Mouse (Mus musculus): ENCODE measurements at regions not wholly inside any gene's neighbourhood (a gene's known extent, or its start where the extent isn't known, plus 50 kb on each side); places are given as distances from the start of the nearest gene placed in this dataset.

- no peak for TF ChIP-seq CTCF (IDR thresholded peaks at IDR 0.05)
- intact Hi-C loops (cut with DNase I) = no loop called here
- DNase-seq = no peak
- Histone ChIP-seq H3K4me3 (no peak overlapping the region), H3K27ac (no peak overlapping the region)
These were observed 161.7 kb downstream of the Med10 start for GRCm38 (mm10) chr13:69963944-69964343.

DNA sequence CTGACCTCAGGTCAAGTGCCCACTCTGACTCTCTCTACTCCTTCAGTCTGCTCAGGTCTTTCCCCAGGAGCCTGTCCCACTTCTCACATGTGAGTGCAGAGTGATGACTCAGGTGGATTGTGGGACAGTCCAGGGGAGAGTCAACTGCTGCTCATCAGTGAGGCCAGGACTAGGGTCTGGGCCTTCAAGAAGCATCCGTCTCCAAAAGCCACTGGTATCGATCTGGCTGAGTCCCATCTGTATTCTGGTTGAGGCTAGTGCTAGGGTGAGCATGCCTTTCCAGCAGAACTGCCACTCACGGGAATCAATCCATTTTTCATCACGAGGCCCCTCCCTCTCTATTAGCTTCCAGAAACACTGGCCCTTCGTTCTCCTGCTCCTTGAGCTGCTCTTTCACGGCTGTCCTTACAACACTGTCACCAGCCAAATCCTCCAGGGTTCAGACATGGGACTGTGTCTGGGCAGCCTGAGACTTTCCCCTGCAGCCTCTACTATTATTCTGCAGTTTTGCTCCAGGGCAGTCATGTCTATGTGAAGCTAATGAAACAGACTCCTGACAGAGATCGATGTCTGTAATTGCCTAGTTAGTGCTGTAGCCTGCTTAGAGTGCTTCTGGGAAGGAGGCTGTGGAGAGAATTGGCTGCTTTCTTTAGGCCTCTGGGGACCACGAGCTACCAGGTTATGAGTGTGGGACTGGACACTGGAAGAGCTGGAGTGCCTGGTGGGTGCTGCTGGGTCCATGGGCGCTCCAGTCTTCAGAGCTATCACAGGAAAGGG lies 169.3 kb downstream of the Med10 start:
- no peak for TF ChIP-seq CTCF (IDR thresholded peaks at IDR 0.05)
- intact Hi-C loops (cut with DNase I) = no loop called here
- no peak overlapping the region for H3K4me3 ChIP-seq
- DNase-seq = no peak
- H3K27ac ChIP-seq = no peak overlapping the region

GRCm38 (mm10) chr13:69974835-69975234 lies 172.6 kb downstream of the Med10 start:
- intact Hi-C loops (cut with DNase I) = no loop called here
- no peak for DNase-seq
- TF ChIP-seq CTCF (IDR thresholded peaks at IDR 0.05) = no peak
- Histone ChIP-seq H3K4me3 (no peak overlapping the region), H3K27ac (no peak overlapping the region)

GRCm38 (mm10) chr13:69984159-69984558 lies 182.0 kb downstream of the Med10 start:
- intact Hi-C loops (cut with DNase I) = no loop called here
- no peak for DNase-seq
- TF ChIP-seq CTCF (IDR thresholded peaks at IDR 0.05) = no peak
- Histone ChIP-seq H3K27ac (no peak overlapping the region), H3K4me3 (no peak overlapping the region)

DNA sequence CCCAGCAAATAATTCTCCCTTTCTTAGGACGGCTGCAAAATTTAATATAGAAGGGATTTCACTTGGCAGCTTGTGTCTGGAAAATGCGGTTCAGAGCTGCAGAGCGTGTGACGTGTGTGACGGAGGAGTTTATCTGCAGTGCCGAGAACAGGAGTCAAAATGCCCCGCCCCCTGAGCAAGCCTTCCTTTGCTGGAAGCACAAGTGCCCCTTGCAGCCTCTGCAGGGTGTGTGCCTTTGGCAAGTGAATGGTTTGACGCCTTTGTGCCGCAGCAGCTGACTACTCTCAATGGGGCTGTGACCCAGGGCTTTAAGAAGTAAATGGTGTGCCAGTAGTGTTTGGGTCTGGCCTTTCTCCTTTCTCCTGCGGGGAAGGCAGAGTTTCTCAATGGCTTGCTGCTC lies 185.0 kb downstream of the Med10 start:
- no peak overlapping the region for H3K4me3 ChIP-seq
- peak; percentile 21 for DNase-seq
- H3K27ac ChIP-seq = no peak overlapping the region
- intact Hi-C loops (cut with DNase I) = no loop called here
- no peak for TF ChIP-seq CTCF (IDR thresholded peaks at IDR 0.05)

- no peak for DNase-seq
- H3K27ac ChIP-seq = no peak overlapping the region
- TF ChIP-seq CTCF (IDR thresholded peaks at IDR 0.05) = no peak
- intact Hi-C loops (cut with DNase I) = no loop called here
- H3K4me3 ChIP-seq = no peak overlapping the region
These were observed 186.1 kb downstream of the Med10 start for GRCm38 (mm10) chr13:69988319-69988718.

- Histone ChIP-seq H3K4me3 (no peak overlapping the region), H3K27ac (no peak overlapping the region)
- intact Hi-C loops (cut with DNase I) = loop anchor here (2.0 kb wide), 1 partner anchor 251 kb away; no protein-coding TSS in a partner anchor
- peak; percentile 49 for DNase-seq
- TF ChIP-seq CTCF (IDR thresholded peaks at IDR 0.05) = peak; percentile 74
These were observed 189.2 kb downstream of the Med10 start for GRCm38 (mm10) chr13:69991253-69991891.

DNA sequence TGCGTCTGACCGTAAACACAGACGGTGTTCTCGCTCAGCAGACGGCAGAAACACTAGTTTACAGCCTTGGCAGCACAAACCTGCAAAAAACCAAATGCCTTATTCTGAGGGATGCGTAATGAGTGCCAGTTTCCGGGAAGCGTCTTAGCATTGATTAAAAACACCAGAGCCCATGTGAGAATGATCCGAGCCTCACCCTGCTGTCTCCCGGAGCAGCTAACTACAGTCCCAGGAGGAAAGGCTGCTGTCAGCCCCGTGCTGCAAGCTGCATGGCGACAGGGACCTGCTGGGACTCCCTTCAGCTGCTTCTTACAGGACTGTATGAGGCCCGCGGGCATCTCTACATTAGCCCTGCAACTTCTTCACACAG lies 189.7 kb downstream of the Med10 start:
- H3K27ac ChIP-seq = no peak overlapping the region
- DNase-seq = no peak
- no peak overlapping the region for H3K4me3 ChIP-seq
- no peak for TF ChIP-seq CTCF (IDR thresholded peaks at IDR 0.05)
- intact Hi-C loops (cut with DNase I) = loop anchor here (2.0 kb wide), 1 partner anchor 251 kb away; no protein-coding TSS in a partner anchor

- no peak for TF ChIP-seq CTCF (IDR thresholded peaks at IDR 0.05)
- intact Hi-C loops (cut with DNase I) = no loop called here
- Histone ChIP-seq H3K27ac (no peak overlapping the region), H3K4me3 (no peak overlapping the region)
- no peak for DNase-seq
These were observed 201.4 kb downstream of the Med10 start for GRCm38 (mm10) chr13:70003591-70003990.

GRCm38 (mm10) chr13:70012123-70012522 lies 209.9 kb downstream of the Med10 start:
- intact Hi-C loops (cut with DNase I) = no loop called here
- no peak for TF ChIP-seq CTCF (IDR thresholded peaks at IDR 0.05)
- no peak for DNase-seq
- no peak overlapping the region for H3K27ac ChIP-seq
- no peak overlapping the region for H3K4me3 ChIP-seq

DNA sequence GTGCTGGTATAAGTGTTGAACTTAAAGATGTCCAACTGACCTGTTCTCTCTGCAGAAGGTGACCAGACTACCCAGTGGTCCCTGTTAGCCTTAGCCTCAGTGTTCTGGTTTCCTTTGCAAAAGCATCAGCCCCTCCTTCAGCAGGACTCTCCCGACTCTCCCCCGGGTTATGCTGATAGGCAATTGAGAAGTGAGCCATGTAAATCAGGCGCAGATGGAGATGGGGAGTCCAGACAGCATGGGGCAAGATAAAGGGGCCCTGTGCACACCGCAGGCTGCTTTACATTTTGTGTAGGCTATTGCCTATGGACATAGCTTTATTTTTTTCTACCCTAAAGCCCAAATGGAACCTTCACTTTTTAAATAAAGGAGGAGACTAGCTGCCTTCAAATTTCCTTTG lies 213.0 kb downstream of the Med10 start:
- no peak for TF ChIP-seq CTCF (IDR thresholded peaks at IDR 0.05)
- intact Hi-C loops (cut with DNase I) = no loop called here
- Histone ChIP-seq H3K27ac (no peak overlapping the region), H3K4me3 (no peak overlapping the region)
- DNase-seq = no peak

GRCm38 (mm10) chr13:70017535-70017934 lies 215.3 kb downstream of the Med10 start:
- no peak for DNase-seq
- Histone ChIP-seq H3K4me3 (no peak overlapping the region), H3K27ac (no peak overlapping the region)
- intact Hi-C loops (cut with DNase I) = no loop called here
- no peak for TF ChIP-seq CTCF (IDR thresholded peaks at IDR 0.05)

- Histone ChIP-seq H3K4me3 (no peak overlapping the region), H3K27ac (no peak overlapping the region)
- no peak for TF ChIP-seq CTCF (IDR thresholded peaks at IDR 0.05)
- intact Hi-C loops (cut with DNase I) = no loop called here
- no peak for DNase-seq
These were observed 218.0 kb downstream of the Med10 start for GRCm38 (mm10) chr13:70019999-70020838.

Measured in gastrocnemius, adult 2 months (tissue).